Mouse (Mus musculus) CH12F3 (cell line): ENCODE measurements around the gene 1700012B09Rik.

Experiments
- in situ Hi-C: fragments of 300-500 bp; cut with MboI; formaldehyde crosslinking; loops from 2 replicates; pipeline ENCODE4 v1.14.3; 2020; ENCODE audit warnings: low sequenced_read_pairs

1700012B09Rik gene

GRCm38 (mm10) chr9:14739498-14740150 is 31.2 kb downstream of the 1700012B09Rik start:
- in situ Hi-C loops = no loop called here

GRCm38 (mm10) chr9:14730941-14731541 is 39.8 kb downstream of the 1700012B09Rik start:
- in situ Hi-C loops = no loop called here

DNA sequence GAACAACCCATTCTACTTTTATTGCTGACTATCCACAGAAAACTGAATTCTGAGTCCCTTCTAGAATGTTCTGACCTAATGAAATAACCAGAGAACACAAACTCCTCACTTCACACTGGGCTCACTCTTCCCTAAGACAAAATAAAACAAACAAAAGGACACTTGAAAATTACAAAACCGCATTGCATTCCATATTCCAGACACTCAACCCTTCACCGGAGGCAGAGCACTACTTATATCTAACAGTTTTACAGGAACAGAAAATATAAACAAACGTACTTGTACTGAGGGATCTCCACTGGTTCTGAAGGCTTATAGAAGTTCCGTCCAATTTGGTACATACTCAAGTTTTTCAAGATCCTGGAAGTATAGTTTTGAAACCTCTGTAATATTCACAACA is 42.5 kb downstream of the 1700012B09Rik start:
- in situ Hi-C loops = no loop called here

GRCm38 (mm10) chr9:14726629-14727028 is 44.2 kb downstream of the 1700012B09Rik start:
- in situ Hi-C loops = no loop called here

DNA sequence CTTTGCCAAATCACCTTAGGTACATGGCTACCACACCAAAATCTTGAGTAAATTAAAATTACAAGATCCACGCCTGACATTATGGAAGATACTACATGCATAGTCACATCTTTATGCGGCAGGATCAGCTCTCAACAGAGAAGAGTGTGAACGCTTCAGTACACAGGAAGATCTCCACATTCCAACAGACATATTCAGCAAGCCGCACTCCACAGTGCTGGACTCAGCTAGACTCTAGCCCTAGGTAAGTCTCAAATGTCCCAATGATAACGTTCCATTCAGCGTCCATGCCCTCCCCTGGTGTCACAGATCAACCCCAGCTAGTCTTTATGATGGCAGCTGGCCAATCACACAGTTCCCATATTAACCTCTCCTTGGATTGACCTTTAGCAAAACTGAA is 44.8 kb downstream of the 1700012B09Rik start:
- in situ Hi-C loops = no loop called here

- in situ Hi-C loops = no loop called here
Observed at GRCm38 (mm10) chr9:14724755-14725420, 45.9 kb downstream of the 1700012B09Rik start.

- in situ Hi-C loops = no loop called here
Observed at GRCm38 (mm10) chr9:14721610-14722009, 49.2 kb downstream of the 1700012B09Rik start.

GRCm38 (mm10) chr9:14720384-14720783 is 50.4 kb downstream of the 1700012B09Rik start:
- in situ Hi-C loops = no loop called here

- in situ Hi-C loops = no loop called here
Observed at GRCm38 (mm10) chr9:14718332-14718691, 52.5 kb downstream of the 1700012B09Rik start.

DNA sequence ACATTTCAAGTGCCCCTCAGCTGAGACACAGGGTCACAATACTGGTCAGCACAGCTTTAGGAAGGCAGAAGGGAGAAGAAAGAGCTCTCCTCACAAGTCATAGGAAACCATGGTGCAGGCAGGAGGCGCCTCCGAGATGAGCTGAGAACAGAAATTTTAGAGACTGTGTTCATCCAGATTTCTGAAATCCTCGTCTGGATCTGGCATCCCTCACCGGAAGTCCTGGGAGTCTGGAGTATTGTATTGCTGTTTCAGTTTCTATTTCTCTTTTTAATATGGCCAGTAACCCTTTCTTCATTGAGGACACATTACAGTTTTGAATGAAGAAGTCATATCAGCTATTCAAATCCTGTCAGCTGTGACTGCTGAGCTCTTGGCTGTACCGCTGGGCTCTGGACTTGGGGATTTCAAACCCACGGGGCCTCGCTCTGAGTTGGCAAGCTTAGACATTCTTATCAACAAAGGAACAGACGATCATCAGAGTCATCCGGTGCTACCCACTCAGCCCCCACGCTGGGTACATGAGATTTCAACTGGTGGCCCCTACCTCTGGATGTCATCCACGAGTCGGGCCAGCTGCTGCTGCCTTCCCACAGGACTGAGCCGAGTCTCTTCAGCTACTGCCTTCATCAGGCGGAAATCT is 53.0 kb downstream of the 1700012B09Rik start:
- in situ Hi-C loops = no loop called here

- in situ Hi-C loops = no loop called here
Observed at GRCm38 (mm10) chr9:14715258-14715657, 55.6 kb downstream of the 1700012B09Rik start.

DNA sequence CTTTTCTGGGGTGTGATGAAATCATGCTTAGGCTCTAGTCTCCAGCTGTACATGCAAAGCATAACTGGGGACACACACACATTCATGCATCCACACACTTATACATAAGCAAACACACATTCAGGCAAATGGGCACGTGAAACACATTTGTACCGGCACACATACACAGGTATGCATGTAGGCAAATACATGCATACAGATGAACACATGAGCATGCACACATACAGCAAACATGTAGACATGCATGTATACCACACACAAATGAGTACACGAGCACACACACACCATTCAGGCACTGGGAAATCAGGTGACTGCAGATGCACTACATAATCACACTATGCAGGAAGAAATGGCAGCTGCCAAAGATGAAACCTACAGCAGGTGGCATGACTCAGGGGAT is 59.9 kb downstream of the 1700012B09Rik start:
- in situ Hi-C loops = no loop called here
